Mouse (Mus musculus): Measurements from ENCODE around the gene Irak3.

DNA sequence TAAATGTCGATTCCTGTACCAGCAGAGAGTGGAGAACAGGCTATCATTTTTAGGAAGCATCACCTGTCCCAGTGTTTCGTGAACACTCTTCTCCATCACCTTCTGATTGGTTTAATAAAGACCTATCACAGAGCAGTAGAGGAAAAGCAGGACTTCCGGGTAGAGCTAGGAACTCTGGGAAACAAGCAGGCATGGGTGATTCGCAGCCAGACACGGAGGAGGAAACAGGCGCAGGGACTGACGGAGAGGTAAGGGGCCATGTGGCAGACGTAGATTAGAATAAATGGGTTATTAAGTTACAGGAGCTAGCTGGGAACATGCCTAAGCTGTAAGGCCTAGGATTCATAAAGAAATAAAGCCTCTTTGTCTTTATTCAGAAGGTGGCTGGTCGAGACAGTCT lies 41.4 kb downstream of the Irak3 start:
- TF ChIP-seq CTCF (IDR thresholded peaks at IDR 0.05; ENCODE audit: low read depth), result no peak
- no peak for TF ChIP-seq EP300 (IDR thresholded peaks at IDR 0.05; ENCODE audit: low read depth)
